Mouse (Mus musculus) liver, embryonic 13.5 days (tissue): Measurements from ENCODE around the gene Smyd3. TPM values are rescaled to one million over a fixed set of nuclear protein-coding genes. Genes with fewer than 3 reads are reported as not detected.

Experiments used
- ATAC-seq: fragments of 200-750 bp; cut with Nextera tagmentation; 2 replicates; pipeline ENCODE4 v1.8.0; 2017; ENCODE audit warnings: low read depth, mild to moderate bottlenecking, moderate number of reproducible peaks, moderate library complexity
- DNase-seq: peaks from one replicate; pipeline ENCODE4 v3.0.0; 2022
- H3K27ac ChIP-seq: fragments of 300-500 bp; sonication (generic); 2 replicates; pipeline ENCODE4 v1.5.1; 2015; ENCODE audit warnings: moderate library complexity, mild to moderate bottlenecking, inconsistent platforms
- H3K27me3 ChIP-seq: fragments of 300-500 bp; sonication (generic); 2 replicates; pipeline ENCODE4 v1.6.1; 2015; ENCODE audit warnings: mild to moderate bottlenecking, inconsistent platforms
- H3K36me3 ChIP-seq: fragments of 300-500 bp; sonication (generic); 2 replicates; pipeline ENCODE4 v1.6.1; 2015; ENCODE audit warnings: mild to moderate bottlenecking, inconsistent platforms
- H3K4me1 ChIP-seq: fragments of 300-500 bp; sonication (generic); replicated peaks from 2 replicates; pipeline ENCODE4 v1.6.1; 2015; ENCODE audit warnings: inconsistent platforms
- H3K4me2 ChIP-seq: fragments of 300-500 bp; sonication (generic); 2 replicates; pipeline ENCODE4 v1.6.1; 2015; ENCODE audit warnings: inconsistent platforms, mild to moderate bottlenecking, moderate library complexity
- H3K4me3 ChIP-seq: fragments of 300-500 bp; sonication (generic); replicated peaks from 2 replicates; pipeline ENCODE4 v1.5.1; 2015; ENCODE audit warnings: mild to moderate bottlenecking, inconsistent platforms
- H3K9ac ChIP-seq: fragments of 300-500 bp; sonication (generic); 2 replicates; pipeline ENCODE4 v1.6.1; 2015; ENCODE audit warnings: mild to moderate bottlenecking, inconsistent platforms
- H3K9me3 ChIP-seq: fragments of 300-500 bp; sonication (generic); replicated peaks from 2 replicates; pipeline ENCODE4 v1.6.1; 2016; ENCODE audit warnings: inconsistent platforms
- WGBS: fragments of 180-500 bp; shearing (Covaris S2); methylation state at CpG from one replicate; pipeline ENCODE4 v1.1.7; 2015; ENCODE audit not compliant: insufficient replicate concordance; 5-methylcytosine and 5-hydroxymethylcytosine counted together
- polyA plus RNA-seq: library from polyadenylated mRNA; unstranded; fragments of >200 nt; fragmentation: Nextera tagmentation; extraction: Ambion mirVana; gene quantifications from 2 replicates; pipeline ENCODE4 v1.2.1, GENCODE M21; 2015

The Smyd3 gene
- polyA plus RNA-seq, 1 experiment from 2014 or later: 6.6 TPM

GRCm38 (mm10) chr1:179212295-179212694, 305.5 kb downstream of the Smyd3 start:
- Histone ChIP-seq H3K36me3 (no peaks in the 10 kb centered on the region), H3K9me3 (no peaks in the 10 kb centered on the region), H3K9ac (no peak overlapping the region), H3K4me2 (no peak overlapping the region), H3K4me3 (no peak overlapping the region), H3K27ac (no peak overlapping the region), H3K4me1 (no peaks in the 10 kb centered on the region), H3K27me3 (no peaks in the 10 kb centered on the region)
- WGBS: 51% methylated on average over 7 of the region's 7 CpGs
- DNase-seq: no peak
- no peak for ATAC-seq

GRCm38 (mm10) chr1:179211313-179211712, 306.5 kb downstream of the Smyd3 start:
- DNase-seq (no peak), ATAC-seq (no peak)
- no peak overlapping the region for H3K9ac ChIP-seq
- 60% methylated on average over 4 of the region's 4 CpGs for WGBS
- no peaks in the 10 kb centered on the region for H3K27me3 ChIP-seq
- no peaks in the 10 kb centered on the region for H3K9me3 ChIP-seq
- no peak overlapping the region for H3K27ac ChIP-seq
- H3K4me1 ChIP-seq: no peaks in the 10 kb centered on the region
- no peak overlapping the region for H3K4me3 ChIP-seq
- H3K36me3 ChIP-seq: no peaks in the 10 kb centered on the region
- no peak overlapping the region for H3K4me2 ChIP-seq

DNA sequence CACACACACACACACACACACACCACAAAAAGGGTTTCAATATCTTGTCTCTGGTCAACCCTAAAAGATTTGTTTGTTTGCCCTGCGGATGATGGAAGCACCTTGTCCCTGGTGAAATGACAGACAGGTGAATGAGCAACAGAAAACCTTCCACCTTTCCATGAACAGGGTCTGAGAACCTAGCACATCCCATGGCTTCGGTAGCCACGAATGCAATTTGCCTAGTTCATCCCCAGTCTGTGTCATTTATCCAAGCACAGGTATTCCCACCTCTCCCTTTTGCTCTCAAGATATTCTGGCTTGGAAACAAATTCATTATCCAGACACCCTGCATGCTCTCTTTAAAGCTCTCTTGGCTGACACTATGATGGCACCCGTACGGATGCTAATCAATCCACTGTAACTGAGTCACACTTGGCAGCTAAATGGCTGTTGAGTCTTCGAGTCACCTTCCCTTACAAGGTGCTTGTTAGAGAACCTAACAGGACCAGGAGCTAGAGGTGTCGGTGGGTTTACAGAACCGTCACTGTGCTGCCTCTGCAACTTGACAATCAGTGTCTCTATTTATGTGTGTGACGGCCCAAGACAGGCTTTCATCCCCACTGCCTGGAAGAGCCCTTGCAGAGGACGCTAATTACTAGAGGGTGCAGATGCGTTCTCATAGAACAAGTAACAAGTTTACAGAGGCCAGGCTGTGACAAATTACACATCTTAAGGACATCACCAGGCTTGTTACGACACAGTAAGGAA, 309.8 kb downstream of the Smyd3 start:
- 73% methylated on average over 12 of the region's 12 CpGs for WGBS
- Histone ChIP-seq H3K9me3 (no peaks in the 10 kb centered on the region), H3K9ac (no peak overlapping the region), H3K27me3 (no peaks in the 10 kb centered on the region), H3K27ac (no peak overlapping the region), H3K36me3 (no peaks in the 10 kb centered on the region), H3K4me3 (no peak overlapping the region), H3K4me2 (no peak overlapping the region), H3K4me1 (no peaks in the 10 kb centered on the region)
- DNase-seq (no peak), ATAC-seq (no peak)

DNA sequence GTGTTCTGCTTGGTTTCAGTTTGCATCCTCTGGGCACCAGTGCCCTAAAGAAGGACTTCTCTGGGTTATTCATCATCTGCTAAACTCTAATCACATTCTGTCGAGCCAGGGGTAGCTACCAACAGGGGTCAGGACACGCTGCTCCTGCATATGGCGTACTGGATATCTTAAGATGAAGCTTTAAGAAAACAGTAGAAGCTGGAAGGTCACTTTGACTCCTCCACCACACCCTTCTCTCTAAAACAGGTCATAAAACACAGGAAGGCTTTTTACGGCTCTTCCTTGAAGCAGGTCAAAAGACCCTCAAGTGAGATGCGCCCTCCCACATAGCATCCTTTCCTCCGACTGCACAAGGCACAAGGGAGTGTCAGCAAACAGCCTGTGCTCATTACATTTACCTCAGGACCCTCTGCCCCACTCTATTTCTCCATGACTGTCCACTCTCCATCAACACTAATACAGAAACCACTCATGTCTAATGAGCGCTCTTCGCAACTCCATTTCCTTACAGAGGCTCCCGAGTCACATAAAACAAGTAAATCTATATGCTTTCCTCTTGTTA, 310.6 kb downstream of the Smyd3 start:
- Histone ChIP-seq H3K9ac (no peak overlapping the region), H3K27me3 (no peaks in the 10 kb centered on the region), H3K36me3 (no peaks in the 10 kb centered on the region), H3K9me3 (no peaks in the 10 kb centered on the region), H3K27ac (no peak overlapping the region), H3K4me3 (no peak overlapping the region), H3K4me2 (no peak overlapping the region), H3K4me1 (no peaks in the 10 kb centered on the region)
- ATAC-seq (no peak), DNase-seq (no peak)
- 68% methylated on average over 9 of the region's 9 CpGs for WGBS

GRCm38 (mm10) chr1:179198517-179199200, 319.2 kb downstream of the Smyd3 start:
- H3K27me3 ChIP-seq: no peaks in the 10 kb centered on the region
- H3K4me2 ChIP-seq: no peak overlapping the region
- ATAC-seq: no peak
- no peak for DNase-seq
- no peak overlapping the region for H3K4me3 ChIP-seq
- H3K36me3 ChIP-seq: no peaks in the 10 kb centered on the region
- 64% methylated on average over 9 of the region's 9 CpGs for WGBS
- H3K27ac ChIP-seq: no peak overlapping the region
- no peak overlapping the region for H3K9ac ChIP-seq
- H3K9me3 ChIP-seq: no peaks in the 10 kb centered on the region
- no peaks in the 10 kb centered on the region for H3K4me1 ChIP-seq

DNA sequence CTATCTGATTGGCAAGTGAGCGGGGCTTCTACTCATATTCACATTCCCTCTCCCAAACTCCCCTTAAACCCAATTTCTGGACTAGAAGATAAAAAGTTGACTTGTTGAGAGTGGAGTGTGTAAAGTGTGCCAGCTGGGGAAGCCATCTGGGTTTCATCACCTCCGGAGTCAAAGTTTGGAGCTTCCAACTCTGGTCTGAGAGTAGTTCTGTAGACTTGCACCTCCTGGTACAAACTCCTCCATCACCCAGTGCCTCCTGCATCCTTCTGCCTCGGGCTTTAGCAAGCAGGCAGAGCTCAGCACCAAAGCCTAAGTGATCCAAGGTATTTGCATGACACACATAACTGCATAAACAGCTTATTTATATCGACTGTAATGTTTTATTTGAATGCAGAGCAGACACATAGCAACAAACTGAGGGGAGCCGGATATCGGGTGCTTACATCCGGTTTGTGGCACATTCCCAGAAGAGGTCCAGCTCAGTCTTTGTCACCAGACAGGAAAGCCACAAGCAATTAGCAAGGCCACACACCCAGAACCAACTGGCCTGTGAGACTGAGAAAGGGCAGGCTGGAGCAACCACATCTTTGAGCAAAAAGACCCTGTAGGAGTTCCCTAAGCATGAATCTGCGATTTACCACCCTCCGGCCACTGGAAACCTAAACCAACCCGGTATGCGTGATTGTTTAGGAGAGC, 319.9 kb downstream of the Smyd3 start:
- DNase-seq (no peak), ATAC-seq (no peak)
- Histone ChIP-seq H3K36me3 (no peaks in the 10 kb centered on the region), H3K9me3 (no peaks in the 10 kb centered on the region), H3K9ac (no peak overlapping the region), H3K4me3 (no peak overlapping the region), H3K27ac (no peak overlapping the region), H3K4me1 (no peaks in the 10 kb centered on the region), H3K4me2 (no peak overlapping the region), H3K27me3 (no peaks in the 10 kb centered on the region)
- WGBS: 42% methylated on average over 11 of the region's 11 CpGs

DNA sequence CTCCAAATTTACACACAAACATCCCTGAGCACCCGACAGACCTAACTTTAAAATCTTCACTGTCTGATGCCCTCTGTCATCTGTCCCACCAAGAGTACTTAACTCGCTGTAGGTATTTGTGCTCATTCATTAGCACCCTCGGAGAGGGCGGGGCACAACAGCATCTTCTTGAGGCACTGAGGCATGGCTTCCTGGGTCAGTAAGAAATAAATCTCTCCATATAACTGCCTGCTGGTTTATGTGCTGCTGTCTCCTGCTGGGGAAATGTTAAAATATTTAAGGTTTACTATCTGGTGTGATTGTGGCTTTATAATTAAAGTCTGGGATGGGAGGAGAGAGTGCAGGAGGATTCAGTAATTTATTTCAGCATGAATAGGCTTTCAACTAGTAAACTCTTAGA, 320.7 kb downstream of the Smyd3 start:
- WGBS: 51% methylated on average over 4 of the region's 4 CpGs
- DNase-seq: no peak

DNA sequence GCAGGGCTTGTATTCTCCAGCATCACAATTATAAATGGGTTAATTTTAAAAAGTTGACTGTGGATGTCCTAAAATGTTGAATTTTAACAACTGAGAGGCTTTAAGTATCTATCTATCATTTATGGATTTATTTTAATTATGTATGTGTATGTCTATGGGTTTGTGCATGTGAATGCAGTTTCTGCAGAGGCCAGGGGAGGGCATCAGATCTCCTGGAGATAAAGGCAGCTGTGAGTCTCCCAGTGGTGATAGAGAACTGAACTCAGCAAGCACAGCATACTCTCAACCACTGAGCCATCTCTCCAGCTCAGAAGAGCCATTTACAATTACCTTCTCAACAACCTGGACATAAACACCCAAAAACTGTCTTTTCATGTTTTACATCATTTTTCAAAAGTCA, 321.4 kb downstream of the Smyd3 start:
- H3K9ac ChIP-seq: no peak overlapping the region
- no peaks in the 10 kb centered on the region for H3K27me3 ChIP-seq
- no peak for ATAC-seq
- H3K4me1 ChIP-seq: no peaks in the 10 kb centered on the region
- no peaks in the 10 kb centered on the region for H3K36me3 ChIP-seq
- no peak overlapping the region for H3K27ac ChIP-seq
- no peaks in the 10 kb centered on the region for H3K9me3 ChIP-seq
- no peak overlapping the region for H3K4me3 ChIP-seq
- no peak for DNase-seq
- no peak overlapping the region for H3K4me2 ChIP-seq

More for the DNA sequence above, 320.7 kb downstream of the Smyd3 start:
- Histone ChIP-seq H3K27me3 (no peaks in the 10 kb centered on the region), H3K4me1 (no peaks in the 10 kb centered on the region), H3K27ac (no peak overlapping the region), H3K36me3 (no peaks in the 10 kb centered on the region), H3K4me2 (no peak overlapping the region), H3K4me3 (no peak overlapping the region), H3K9ac (no peak overlapping the region), H3K9me3 (no peaks in the 10 kb centered on the region)
- ATAC-seq: no peak

GRCm38 (mm10) chr1:179192781-179193180, 325.1 kb downstream of the Smyd3 start:
- 80% methylated on average over 11 of the region's 11 CpGs for WGBS
- H3K4me2 ChIP-seq: no peak overlapping the region
- no peak overlapping the region for H3K27ac ChIP-seq
- H3K9me3 ChIP-seq: no peaks in the 10 kb centered on the region
- no peaks in the 10 kb centered on the region for H3K36me3 ChIP-seq
- H3K27me3 ChIP-seq: no peaks in the 10 kb centered on the region
- H3K9ac ChIP-seq: no peak overlapping the region
- H3K4me1 ChIP-seq: no peaks in the 10 kb centered on the region
- DNase-seq (no peak), ATAC-seq (no peak)
- no peak overlapping the region for H3K4me3 ChIP-seq

GRCm38 (mm10) chr1:179190837-179191236, 327.0 kb downstream of the Smyd3 start:
- Histone ChIP-seq H3K9ac (no peak overlapping the region), H3K4me2 (no peak overlapping the region), H3K36me3 (no peaks in the 10 kb centered on the region), H3K4me1 (no peaks in the 10 kb centered on the region), H3K4me3 (no peak overlapping the region), H3K27me3 (no peaks in the 10 kb centered on the region), H3K27ac (no peak overlapping the region), H3K9me3 (no peaks in the 10 kb centered on the region)
- ATAC-seq (no peak), DNase-seq (no peak)
- 63% methylated on average over 2 of the region's 2 CpGs for whole genome bisulfite sequencing

- no peaks in the 10 kb centered on the region for H3K9me3 ChIP-seq
- no peaks in the 10 kb centered on the region for H3K4me1 ChIP-seq
- no peak for DNase-seq
- H3K36me3 ChIP-seq: no peaks in the 10 kb centered on the region
- ATAC-seq: no peak
- H3K4me2 ChIP-seq: no peak overlapping the region
- no peak overlapping the region for H3K27ac ChIP-seq
- H3K9ac ChIP-seq: no peak overlapping the region
- 85% methylated on average over 3 of the region's 3 CpGs for WGBS
- no peaks in the 10 kb centered on the region for H3K27me3 ChIP-seq
- H3K4me3 ChIP-seq: no peak overlapping the region
These were observed 330.7 kb downstream of the Smyd3 start for GRCm38 (mm10) chr1:179187171-179187570.
